Mouse (Mus musculus) frontal cortex, postnatal 10 days (tissue): Measurements from ENCODE around the gene Fam181a.

Experiments
- DNase-seq, 2 experiments: peaks; one replicate each; pipeline ENCODE4 v3.0.0; 2022; ENCODE audit warnings: low spot score in 2 of 2, mixed read lengths in 1 of 2

Gene Fam181a

GRCm38 (mm10) chr12:103356415-103356748, 45.6 kb downstream of the Fam181a start:
- DNase-seq = no peak

- no peak for DNase-seq
Observed at GRCm38 (mm10) chr12:103358216-103358615, 47.4 kb downstream of the Fam181a start.

GRCm38 (mm10) chr12:103358951-103359801, 48.4 kb downstream of the Fam181a start:
- no peak for DNase-seq

- no peak for DNase-seq
Observed at GRCm38 (mm10) chr12:103360812-103361211, 50.0 kb downstream of the Fam181a start.

GRCm38 (mm10) chr12:103361539-103362307, 50.9 kb downstream of the Fam181a start:
- no peak for DNase-seq

GRCm38 (mm10) chr12:103362336-103362735, 51.6 kb downstream of the Fam181a start:
- DNase-seq = no peak
